Mouse (Mus musculus) bone marrow, adult 2 months (tissue): ENCODE results near the gene Lrrc38.

ENCODE experiments used
- CTCF ChIP-seq: fragments of 200-500 bp; IDR thresholded peaks from 2 replicates; pipeline ENCODE4 v1.5.1; 2011; ENCODE audit warnings: low read length, control low read depth; ENCODE audit not compliant: control insufficient read depth, insufficient read depth
- POLR2A ChIP-seq: fragments of 200-500 bp; IDR thresholded peaks from 2 replicates; pipeline ENCODE4 v1.6.1; 2011; ENCODE audit warnings: low read depth, mild to moderate bottlenecking, control low read depth, low read length, borderline replicate concordance; ENCODE audit not compliant: control insufficient read depth

DNA sequence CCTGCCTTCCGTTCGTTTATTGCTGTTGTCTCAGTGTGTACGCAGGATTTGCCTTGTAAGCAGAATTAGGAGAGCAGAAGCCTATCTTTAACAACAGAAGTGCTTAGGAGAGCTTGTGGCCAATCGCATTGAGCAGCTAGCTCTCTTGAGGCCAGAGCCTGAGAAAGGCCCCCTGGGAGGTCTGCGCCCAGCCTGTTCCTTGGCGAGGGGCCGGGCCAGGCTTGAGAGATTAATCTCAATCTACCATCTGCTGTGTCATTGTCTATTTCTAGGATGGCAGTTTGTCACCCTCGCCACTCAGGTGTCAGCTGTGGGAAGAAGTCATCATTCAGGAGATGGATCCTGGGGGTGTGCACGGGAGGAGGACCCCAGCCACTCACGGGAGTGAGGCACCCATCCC lies 12.0 kb downstream of the Lrrc38 start:
- TF ChIP-seq POLR2A (no peak), CTCF (no peak)
